Mouse (Mus musculus): ENCODE data around the gene AC124108.1.

GRCm38 (mm10) chr1:132205958-132206357 is 14.7 kb downstream of the AC124108.1 start:
- TF ChIP-seq CTCF (IDR thresholded peaks at IDR 0.05; ENCODE audit: low read depth) (no peak), EP300 (IDR thresholded peaks at IDR 0.05; ENCODE audit: low read depth) (no peak)
